Mouse (Mus musculus): Measurements from ENCODE around the gene Gm28308.

GRCm38 (mm10) chr6:52236806-52237205 lies 23.7 kb upstream of the Gm28308 start:
- no peak for TF ChIP-seq CTCF (IDR thresholded peaks at IDR 0.05; ENCODE audit: extremely low read depth, insufficient read depth, low read length)
- no peak for TF ChIP-seq POLR2A (IDR thresholded peaks at IDR 0.05; ENCODE audit: extremely low read depth, insufficient read depth, low read length)
